Mouse (Mus musculus) 416B (cell line): ENCODE results near the gene Dnah11.
"Not testable (repeated sequence)": the region's sequence is repeated elsewhere in the genome, so short reads cannot be mapped to it uniquely, and the experiment has no call there.

Source experiments
- DNase-seq: peaks from one replicate; pipeline ENCODE4 v3.0.0; 2011; ENCODE audit warnings: low read depth

The Dnah11 gene

GRCm38 (mm10) chr12:117973712-117974111 lies 225.1 kb downstream of the Dnah11 start:
- peak; percentile 59 for DNase-seq

- no peak for DNase-seq
Observed at GRCm38 (mm10) chr12:117962698-117963097, 236.1 kb downstream of the Dnah11 start.

GRCm38 (mm10) chr12:117959213-117959612 lies 239.6 kb downstream of the Dnah11 start:
- peak; percentile 47 for DNase-seq

- DNase-seq: peak; percentile 92
Observed at GRCm38 (mm10) chr12:117946823-117947704, 251.8 kb downstream of the Dnah11 start.

GRCm38 (mm10) chr12:117941947-117942346 lies 256.9 kb downstream of the Dnah11 start:
- DNase-seq: no peak

- no peak for DNase-seq
Observed at GRCm38 (mm10) chr12:117938214-117938613, 260.6 kb downstream of the Dnah11 start.

GRCm38 (mm10) chr12:117932026-117932425 lies 266.8 kb downstream of the Dnah11 start:
- DNase-seq: no peak

GRCm38 (mm10) chr12:117929768-117930167 lies 269.1 kb downstream of the Dnah11 start:
- no peak for DNase-seq

GRCm38 (mm10) chr12:117915826-117916588 lies 282.8 kb downstream of the Dnah11 start:
- DNase-seq: peak; percentile 49

GRCm38 (mm10) chr12:117914613-117915245 lies 284.1 kb downstream of the Dnah11 start:
- no peak for DNase-seq

GRCm38 (mm10) chr12:117911396-117911795 lies 287.4 kb downstream of the Dnah11 start:
- no peak for DNase-seq

GRCm38 (mm10) chr12:117905232-117905840 lies 293.5 kb downstream of the Dnah11 start:
- DNase-seq: not testable (repeated sequence)

GRCm38 (mm10) chr12:117903671-117904070 lies 295.2 kb downstream of the Dnah11 start:
- no peak for DNase-seq

- not testable (repeated sequence) for DNase-seq
Observed at GRCm38 (mm10) chr12:117901352-117901751, 297.5 kb downstream of the Dnah11 start.

- not testable (repeated sequence) for DNase-seq
Observed at GRCm38 (mm10) chr12:117900798-117901197, 298.0 kb downstream of the Dnah11 start.

GRCm38 (mm10) chr12:117887422-117887821 lies 311.4 kb downstream of the Dnah11 start:
- DNase-seq: no peak

- DNase-seq: no peak
Observed at GRCm38 (mm10) chr12:117884627-117885026, 314.2 kb downstream of the Dnah11 start.

- DNase-seq: no peak
Observed at GRCm38 (mm10) chr12:117878341-117878740, 320.5 kb downstream of the Dnah11 start.

GRCm38 (mm10) chr12:117872265-117872664 lies 326.6 kb downstream of the Dnah11 start:
- DNase-seq: no peak

- peak; percentile 71 for DNase-seq
Observed at GRCm38 (mm10) chr12:117867708-117868564, 330.9 kb downstream of the Dnah11 start.

GRCm38 (mm10) chr12:117862655-117863054 lies 336.2 kb downstream of the Dnah11 start:
- DNase-seq: no peak
